Mouse (Mus musculus): ENCODE measurements around the gene Cox10.
A peak's percentile ranks its signal among the peaks of the same experiment; 100 is the strongest.

The Cox10 gene

DNA sequence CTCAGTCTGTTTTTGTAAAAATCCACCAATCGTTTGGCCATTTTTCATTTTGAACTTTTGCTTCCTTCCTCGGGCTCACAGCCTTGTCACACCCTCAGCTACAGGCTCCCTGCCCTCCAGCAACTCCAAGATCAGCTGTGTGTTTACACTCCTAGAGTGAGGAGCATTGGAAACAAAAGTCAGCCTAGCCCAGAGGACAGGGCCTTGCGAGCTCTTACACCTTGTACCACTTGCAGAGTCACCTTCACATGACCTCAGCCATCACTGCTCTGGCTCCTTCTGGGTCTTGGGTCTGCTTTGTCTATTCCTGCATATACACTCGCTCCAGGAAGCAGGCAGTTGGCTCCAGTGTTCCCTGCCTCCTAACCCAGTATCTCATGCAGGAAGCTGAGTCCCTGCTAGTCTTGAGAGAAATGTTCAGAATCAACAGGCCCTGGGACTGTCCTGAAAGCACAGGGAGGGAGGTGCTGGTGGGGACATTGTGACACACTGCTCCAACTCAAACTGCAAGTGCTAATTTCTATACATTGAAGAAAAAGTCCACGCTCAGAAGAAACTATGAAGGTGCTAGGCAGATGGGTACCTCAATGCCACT lies 79.0 kb downstream of the Cox10 start:
- DNase-seq (ENCODE audit: low read depth in 1 of 2, low spot score in 2 of 2) = no peak

GRCm38 (mm10) chr11:63999431-63999830 lies 79.8 kb downstream of the Cox10 start:
- no peak for DNase-seq (ENCODE audit: low read depth in 1 of 2, low spot score in 2 of 2)

DNA sequence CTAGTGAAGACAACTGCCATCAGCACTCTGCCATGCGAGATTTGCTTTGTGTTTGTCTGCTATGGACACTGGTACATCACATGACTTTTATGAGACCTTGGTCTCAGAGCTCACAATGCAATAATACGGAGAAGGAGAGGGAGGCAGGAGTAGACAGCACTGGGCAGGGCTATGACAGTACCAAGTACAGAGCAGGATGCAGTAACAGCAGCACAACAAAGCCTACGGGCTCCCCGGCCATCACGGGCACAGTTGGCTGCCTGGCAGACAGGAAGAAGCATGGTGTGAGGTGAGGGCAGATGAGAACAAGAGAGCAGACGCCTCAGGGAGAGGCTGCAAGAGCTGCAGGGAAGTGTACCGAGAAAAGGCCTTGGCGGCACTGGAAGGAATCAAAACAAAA lies 87.3 kb downstream of the Cox10 start:
- DNase-seq (ENCODE audit: low read depth in 1 of 2, low spot score in 2 of 2) = no peak

- no peak for DNase-seq (ENCODE audit: low read depth in 1 of 2, low spot score in 2 of 2)
These were observed 88.5 kb downstream of the Cox10 start for GRCm38 (mm10) chr11:63990759-63991158.

DNA sequence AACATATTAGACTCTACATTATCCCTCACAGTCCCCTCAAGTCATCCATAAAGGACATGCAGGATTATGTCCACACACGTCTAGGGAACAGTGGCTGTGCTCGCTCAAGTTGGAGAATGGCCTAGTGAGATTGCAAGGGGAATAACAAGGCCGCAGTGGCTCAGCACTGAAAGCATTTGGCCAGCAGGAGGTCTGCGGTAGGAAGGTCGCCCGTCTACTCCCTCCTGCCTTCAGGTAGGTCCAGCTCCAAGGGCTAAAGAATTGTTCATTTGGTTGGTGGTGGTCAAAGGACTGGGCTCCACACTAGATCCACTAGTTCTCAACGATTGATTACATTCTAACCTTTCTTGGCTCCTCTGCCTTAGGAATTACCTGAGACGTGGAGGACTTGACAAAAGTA lies 89.0 kb downstream of the Cox10 start:
- no peak for DNase-seq (ENCODE audit: low read depth in 1 of 2, low spot score in 2 of 2)

- no peak for DNase-seq (ENCODE audit: low read depth in 1 of 2, low spot score in 2 of 2)
These were observed 90.0 kb downstream of the Cox10 start for GRCm38 (mm10) chr11:63988991-63989860.

DNA sequence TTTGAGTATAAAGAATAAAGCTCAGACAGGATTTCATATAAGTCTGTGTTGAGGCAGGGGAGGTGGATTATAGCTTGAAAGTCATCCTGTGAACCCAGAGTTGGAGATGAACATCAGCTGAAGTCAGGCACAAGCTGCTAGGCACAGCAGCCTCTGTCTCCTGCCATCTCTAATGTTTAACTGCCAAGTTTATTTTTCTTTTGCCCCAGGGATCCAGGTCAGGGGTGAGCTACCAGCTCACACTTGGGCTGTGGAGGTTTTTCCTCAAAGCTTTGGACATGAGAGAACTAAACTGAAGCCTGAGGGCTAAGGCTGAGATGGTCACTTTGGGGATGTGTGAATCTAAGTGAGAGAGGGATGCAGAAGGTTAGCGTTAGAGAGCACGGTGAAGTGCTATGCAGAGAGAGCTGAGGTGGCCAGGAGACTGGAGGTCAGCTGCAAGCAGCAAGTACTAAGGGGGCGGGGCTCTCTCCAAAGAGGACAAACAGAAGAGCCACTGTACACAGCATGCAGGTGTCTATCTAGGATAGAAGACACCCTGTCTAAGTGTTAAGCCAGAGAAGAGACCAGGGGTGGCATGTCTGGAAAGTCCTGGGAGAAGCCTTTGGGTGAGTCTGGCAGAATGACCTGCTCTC lies 91.1 kb downstream of the Cox10 start:
- DNase-seq (ENCODE audit: low read depth in 1 of 2, low spot score in 2 of 2) = no peak

- no peak for DNase-seq (ENCODE audit: low read depth in 1 of 2, low spot score in 2 of 2)
These were observed 92.6 kb downstream of the Cox10 start for GRCm38 (mm10) chr11:63986710-63987109.

DNA sequence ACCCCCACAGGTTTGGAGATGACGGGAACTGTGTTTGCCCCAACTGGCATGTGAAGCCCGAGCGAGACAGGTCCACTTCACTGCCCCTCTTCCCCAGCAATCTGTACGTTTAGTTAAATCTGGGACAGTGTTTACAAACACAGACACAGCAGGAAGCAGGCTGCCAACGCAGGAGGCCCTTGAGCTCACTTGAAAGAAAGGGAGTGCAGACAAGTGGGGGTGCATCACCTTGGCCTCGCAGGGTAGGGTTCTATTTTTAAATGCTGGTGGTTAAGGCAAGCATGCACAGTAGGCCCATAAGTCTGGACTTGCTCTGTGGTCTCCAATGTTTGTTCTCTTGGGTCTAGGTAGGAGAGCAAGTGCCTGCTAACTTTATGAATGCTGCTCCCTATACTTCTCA lies 93.8 kb downstream of the Cox10 start:
- DNase-seq (ENCODE audit: low read depth in 1 of 2, low spot score in 2 of 2) = no peak

DNA sequence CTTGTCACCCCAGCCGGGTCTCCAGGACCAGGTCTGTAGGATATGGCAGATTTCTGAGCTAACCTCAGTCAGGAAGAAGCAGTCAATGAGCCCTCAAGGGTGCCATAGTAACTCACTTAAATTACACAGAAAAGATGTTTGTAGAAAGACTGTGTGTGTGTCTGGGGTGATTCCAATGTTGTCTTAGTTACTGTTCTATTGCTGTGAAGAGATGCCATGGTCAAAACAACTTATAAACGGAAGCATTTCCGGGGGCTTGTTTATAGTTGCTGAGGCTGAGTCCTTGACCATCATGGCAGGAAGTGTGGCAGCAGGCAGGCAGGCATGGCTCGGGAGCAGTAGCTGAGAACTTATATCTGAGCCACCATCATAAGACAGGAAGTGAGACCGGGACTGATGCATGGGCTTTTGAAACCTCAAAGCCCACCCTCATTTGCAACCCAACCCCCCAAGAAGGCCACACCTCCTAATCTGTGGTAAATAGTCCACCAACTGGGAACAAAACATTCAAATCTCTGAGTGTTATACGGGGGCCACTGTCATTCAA lies 94.6 kb downstream of the Cox10 start:
- no peak for DNase-seq (ENCODE audit: low read depth in 1 of 2, low spot score in 2 of 2)

GRCm38 (mm10) chr11:63977741-63978140 lies 101.5 kb downstream of the Cox10 start:
- no peak for DNase-seq (ENCODE audit: low read depth in 1 of 2, low spot score in 2 of 2)

GRCm38 (mm10) chr11:63976775-63977174 lies 102.5 kb downstream of the Cox10 start:
- DNase-seq (ENCODE audit: low read depth in 1 of 2, low spot score in 2 of 2) = no peak

- DNase-seq (ENCODE audit: low read depth in 1 of 2, low spot score in 2 of 2) = no peak
These were observed 103.9 kb downstream of the Cox10 start for GRCm38 (mm10) chr11:63975260-63975899.

- DNase-seq (ENCODE audit: low read depth in 1 of 2, low spot score in 2 of 2) = no peak
These were observed 105.3 kb downstream of the Cox10 start for GRCm38 (mm10) chr11:63973973-63974372.

- DNase-seq (ENCODE audit: low read depth in 1 of 2, low spot score in 2 of 2) = no peak
These were observed 107.8 kb downstream of the Cox10 start for GRCm38 (mm10) chr11:63971462-63971861.

DNA sequence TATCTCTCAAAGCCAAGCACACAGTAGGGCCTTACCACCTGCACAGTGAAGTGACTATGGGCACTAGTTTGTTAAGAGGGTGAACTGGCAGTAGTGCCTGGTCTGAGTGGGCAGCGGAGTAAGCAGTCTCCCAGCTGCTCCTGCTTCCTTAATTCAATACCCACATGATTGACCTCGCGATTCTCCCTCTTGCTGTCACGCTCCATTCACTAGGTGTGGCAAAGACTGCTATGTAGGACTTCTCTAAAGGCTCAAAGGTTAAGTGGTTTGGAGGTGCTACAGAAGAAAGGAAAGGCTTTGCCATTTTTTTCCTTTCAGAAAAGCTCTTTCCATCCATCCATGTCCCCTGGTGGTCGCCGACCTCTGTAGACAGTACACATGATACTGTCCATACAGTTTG lies 108.5 kb downstream of the Cox10 start:
- DNase-seq (ENCODE audit: low read depth in 1 of 2, low spot score in 2 of 2) = no peak

GRCm38 (mm10) chr11:63969205-63969910 lies 109.9 kb downstream of the Cox10 start:
- no peak for DNase-seq (ENCODE audit: low read depth in 1 of 2, low spot score in 2 of 2)

- no peak for DNase-seq (ENCODE audit: low read depth in 1 of 2, low spot score in 2 of 2)
These were observed 110.8 kb downstream of the Cox10 start for GRCm38 (mm10) chr11:63968388-63969035.

DNA sequence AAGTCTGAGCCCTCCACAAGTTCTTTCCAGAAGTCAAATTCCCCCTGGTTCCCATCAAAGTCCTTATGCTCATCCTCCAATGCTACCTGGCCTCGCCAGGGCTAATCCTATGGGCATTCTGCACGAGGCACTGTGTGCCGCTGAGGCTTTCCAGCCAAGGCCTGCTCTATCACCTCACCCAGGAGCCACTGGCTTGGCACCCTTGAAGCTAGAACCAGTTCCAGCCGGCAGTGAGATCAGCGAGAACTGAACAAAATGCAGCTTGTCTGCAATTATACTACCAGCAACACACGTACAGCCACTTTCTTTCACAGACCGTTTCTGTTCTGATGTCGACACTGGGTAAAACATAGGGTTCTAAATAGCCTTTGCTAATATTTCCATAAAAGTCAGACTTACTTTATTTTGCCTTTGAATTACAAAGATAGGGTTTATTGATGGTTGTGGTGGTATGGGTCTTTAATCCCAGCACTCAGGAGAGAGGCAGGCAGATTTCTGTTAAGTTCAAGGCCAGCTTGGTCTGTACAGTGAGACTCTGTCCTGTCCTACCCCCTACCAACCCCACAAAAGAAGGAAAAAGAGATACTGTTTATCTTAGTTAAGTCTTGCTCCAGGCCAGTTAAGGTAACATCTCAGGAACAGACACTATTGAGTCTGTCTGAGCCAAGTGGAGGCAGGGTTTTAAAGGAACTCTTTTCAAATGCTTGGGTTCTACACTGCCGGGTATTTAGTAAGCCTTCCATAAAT lies 111.5 kb downstream of the Cox10 start:
- no peak for DNase-seq (ENCODE audit: low read depth in 1 of 2, low spot score in 2 of 2)

- DNase-seq (ENCODE audit: low read depth in 1 of 2, low spot score in 2 of 2) = peak in 1 of 2 experiments; percentile 30
These were observed 113.8 kb downstream of the Cox10 start for GRCm38 (mm10) chr11:63965437-63965836.
